Mouse (Mus musculus): ENCODE measurements around the gene Dapp1. TPM values are rescaled to one million over a fixed set of nuclear protein-coding genes. Genes with fewer than 3 reads are reported as not detected.
"Not testable (repeated sequence)": the region's sequence is repeated elsewhere in the genome, so short reads cannot be mapped to it uniquely, and the experiment has no call there.

Gene Dapp1
- polyA plus RNA-seq, 1 experiment: 48.5 TPM

GRCm38 (mm10) chr3:137917694-137918171 is 63.6 kb downstream of the Dapp1 start:
- Histone ChIP-seq H3K4me3 (ENCODE audit: insufficient read depth, low read length) (peak overlapping the region; percentile 93), H3K4me1 (ENCODE audit: control insufficient read depth, insufficient read depth, low read length) (peaks cover 12% of the 10 kb centered on the region), H3K27ac (ENCODE audit: insufficient read depth, low read depth, low read length) (peak overlapping the region; percentile 43)
- TF ChIP-seq CTCF (IDR thresholded peaks at IDR 0.05; ENCODE audit: low read depth, low read length): no peak
- TF ChIP-seq POLR2A (IDR thresholded peaks at IDR 0.05; ENCODE audit: borderline replicate concordance, low read depth, low read length): no peak

GRCm38 (mm10) chr3:137914567-137914966 is 66.8 kb downstream of the Dapp1 start:
- H3K4me1 ChIP-seq (ENCODE audit: control insufficient read depth, insufficient read depth, low read length); H3K27ac ChIP-seq (ENCODE audit: insufficient read depth, low read depth, low read length); H3K4me3 ChIP-seq (ENCODE audit: insufficient read depth, low read length): not testable (repeated sequence)

GRCm38 (mm10) chr3:137913093-137913492 is 68.3 kb downstream of the Dapp1 start:
- H3K27ac ChIP-seq (ENCODE audit: insufficient read depth, low read depth, low read length): no peak overlapping the region
- H3K4me3 ChIP-seq (ENCODE audit: insufficient read depth, low read length): no peak overlapping the region
- TF ChIP-seq POLR2A (IDR thresholded peaks at IDR 0.05; ENCODE audit: borderline replicate concordance, low read depth, low read length) (no peak), CTCF (IDR thresholded peaks at IDR 0.05; ENCODE audit: low read depth, low read length) (no peak)
- H3K4me1 ChIP-seq (ENCODE audit: control insufficient read depth, insufficient read depth, low read length): peaks cover 4% of the 10 kb centered on the region

GRCm38 (mm10) chr3:137900149-137900548 is 81.2 kb downstream of the Dapp1 start:
- H3K4me3 ChIP-seq (ENCODE audit: insufficient read depth, low read length): no peak overlapping the region
- no peak overlapping the region for H3K27ac ChIP-seq (ENCODE audit: insufficient read depth, low read depth, low read length)
- TF ChIP-seq CTCF (IDR thresholded peaks at IDR 0.05; ENCODE audit: low read depth, low read length) (no peak), POLR2A (IDR thresholded peaks at IDR 0.05; ENCODE audit: borderline replicate concordance, low read depth, low read length) (no peak)
- peaks cover 20% of the 10 kb centered on the region for H3K4me1 ChIP-seq (ENCODE audit: control insufficient read depth, insufficient read depth, low read length)

- Histone ChIP-seq H3K4me3 (ENCODE audit: insufficient read depth, low read length) (no peak overlapping the region), H3K27ac (ENCODE audit: insufficient read depth, low read depth, low read length) (no peak overlapping the region), H3K4me1 (ENCODE audit: control insufficient read depth, insufficient read depth, low read length) (peaks cover 20% of the 10 kb centered on the region)
- TF ChIP-seq POLR2A (IDR thresholded peaks at IDR 0.05; ENCODE audit: borderline replicate concordance, low read depth, low read length): no peak
- no peak for TF ChIP-seq CTCF (IDR thresholded peaks at IDR 0.05; ENCODE audit: low read depth, low read length)
Measured at GRCm38 (mm10) chr3:137897685-137898084, 83.7 kb downstream of the Dapp1 start.

- Histone ChIP-seq H3K4me3 (ENCODE audit: insufficient read depth, low read length) (no peak overlapping the region), H3K27ac (ENCODE audit: insufficient read depth, low read depth, low read length) (peak overlapping the region; percentile 4; the same call in 1 of the 2 replicates), H3K4me1 (ENCODE audit: control insufficient read depth, insufficient read depth, low read length) (peaks cover 20% of the 10 kb centered on the region)
- TF ChIP-seq POLR2A (IDR thresholded peaks at IDR 0.05; ENCODE audit: borderline replicate concordance, low read depth, low read length) (no peak), CTCF (IDR thresholded peaks at IDR 0.05; ENCODE audit: low read depth, low read length) (no peak)
Measured at GRCm38 (mm10) chr3:137896867-137897266, 84.5 kb downstream of the Dapp1 start.

GRCm38 (mm10) chr3:137896386-137896785 is 85.0 kb downstream of the Dapp1 start:
- H3K4me3 ChIP-seq (ENCODE audit: insufficient read depth, low read length): no peak overlapping the region
- TF ChIP-seq CTCF (IDR thresholded peaks at IDR 0.05; ENCODE audit: low read depth, low read length): no peak
- no peak for TF ChIP-seq POLR2A (IDR thresholded peaks at IDR 0.05; ENCODE audit: borderline replicate concordance, low read depth, low read length)
- H3K27ac ChIP-seq (ENCODE audit: insufficient read depth, low read depth, low read length): peak overlapping the region; percentile 4; the same call in 1 of the 2 replicates
- H3K4me1 ChIP-seq (ENCODE audit: control insufficient read depth, insufficient read depth, low read length): peaks cover 20% of the 10 kb centered on the region

- H3K27ac ChIP-seq (ENCODE audit: insufficient read depth, low read depth, low read length): no peak overlapping the region
- peaks cover 23% of the 10 kb centered on the region for H3K4me1 ChIP-seq (ENCODE audit: control insufficient read depth, insufficient read depth, low read length)
- TF ChIP-seq CTCF (IDR thresholded peaks at IDR 0.05; ENCODE audit: low read depth, low read length) (0 out of 2 replicates have a peak, but pooled peaks have one; percentile 46), POLR2A (IDR thresholded peaks at IDR 0.05; ENCODE audit: borderline replicate concordance, low read depth, low read length) (no peak)
- no peak overlapping the region for H3K4me3 ChIP-seq (ENCODE audit: insufficient read depth, low read length)
Measured at GRCm38 (mm10) chr3:137895196-137895595, 86.1 kb downstream of the Dapp1 start.

- no peak for TF ChIP-seq CTCF (IDR thresholded peaks at IDR 0.05; ENCODE audit: low read depth, low read length)
- TF ChIP-seq POLR2A (IDR thresholded peaks at IDR 0.05; ENCODE audit: borderline replicate concordance, low read depth, low read length): no peak
- Histone ChIP-seq H3K27ac (ENCODE audit: insufficient read depth, low read depth, low read length) (no peak overlapping the region), H3K4me1 (ENCODE audit: control insufficient read depth, insufficient read depth, low read length) (peaks cover 18% of the 10 kb centered on the region), H3K4me3 (ENCODE audit: insufficient read depth, low read length) (no peak overlapping the region)
Measured at GRCm38 (mm10) chr3:137893789-137894188, 87.6 kb downstream of the Dapp1 start.

- Histone ChIP-seq H3K4me1 (ENCODE audit: control insufficient read depth, insufficient read depth, low read length) (peaks cover 14% of the 10 kb centered on the region), H3K27ac (ENCODE audit: insufficient read depth, low read depth, low read length) (no peak overlapping the region)
- TF ChIP-seq POLR2A (IDR thresholded peaks at IDR 0.05; ENCODE audit: borderline replicate concordance, low read depth, low read length): no peak
- no peak for TF ChIP-seq CTCF (IDR thresholded peaks at IDR 0.05; ENCODE audit: low read depth, low read length)
Measured at GRCm38 (mm10) chr3:137892118-137892517, 89.2 kb downstream of the Dapp1 start.

GRCm38 (mm10) chr3:137891089-137891488 is 90.3 kb downstream of the Dapp1 start:
- TF ChIP-seq POLR2A (IDR thresholded peaks at IDR 0.05; ENCODE audit: borderline replicate concordance, low read depth, low read length) (no peak), CTCF (IDR thresholded peaks at IDR 0.05; ENCODE audit: low read depth, low read length) (no peak)
- Histone ChIP-seq H3K27ac (ENCODE audit: insufficient read depth, low read depth, low read length) (no peak overlapping the region), H3K4me3 (ENCODE audit: insufficient read depth, low read length) (no peak overlapping the region), H3K4me1 (ENCODE audit: control insufficient read depth, insufficient read depth, low read length) (peaks cover 10% of the 10 kb centered on the region)

More at GRCm38 (mm10) chr3:137892118-137892517, 89.2 kb downstream of the Dapp1 start:
- no peak overlapping the region for H3K4me3 ChIP-seq (ENCODE audit: insufficient read depth, low read length)

All from bone marrow macrophage, adult 2 months (primary cell).